Mouse (Mus musculus) kidney, adult 2 months (tissue): ENCODE measurements at regions not wholly inside any gene's neighbourhood (a gene's known extent, or its start where the extent isn't known, plus 50 kb on each side); places are given as distances from the start of the nearest gene placed in this dataset.

Experiments
- CTCF ChIP-seq: fragments of 200-500 bp; conservative IDR thresholded peaks from 2 replicates; pipeline ENCODE4 v1.5.1; 2011; ENCODE audit warnings: low read depth, mild to moderate bottlenecking, control low read depth, low read length, moderate library complexity, mixed read lengths; ENCODE audit not compliant: insufficient read depth, insufficient read length
- POLR2A ChIP-seq: fragments of 200-500 bp; IDR thresholded peaks from one replicate; pipeline ENCODE4 v1.6.1; 2011; ENCODE audit warnings: low read depth, low read length, control low read depth

DNA sequence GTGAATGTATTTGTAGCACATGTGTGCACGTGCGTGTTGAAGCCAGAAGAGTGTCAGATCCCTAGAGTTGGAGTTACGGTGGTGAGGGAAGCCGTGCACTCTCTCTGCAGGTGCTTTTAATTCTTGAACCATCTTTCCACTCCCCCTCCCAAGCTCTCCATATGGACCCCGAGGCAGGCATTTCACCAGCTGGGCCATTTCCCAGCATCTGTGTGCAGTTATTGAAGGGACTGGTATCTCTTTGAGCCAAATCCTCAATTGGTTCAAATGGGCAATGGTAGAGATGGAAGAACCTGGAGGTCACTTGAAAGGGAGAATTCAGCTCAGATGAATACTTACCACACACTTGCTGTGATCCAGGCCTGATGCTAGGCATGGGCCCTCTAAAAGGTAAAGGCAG is 55.3 kb downstream of the Calml3 start:
- TF ChIP-seq CTCF (no peak), POLR2A (no peak)
